Mouse (Mus musculus): ENCODE measurements around the gene Pear1. TPM values are rescaled to one million over a fixed set of nuclear protein-coding genes. Genes with fewer than 3 reads are reported as not detected.

Pear1 gene
- polyA plus RNA-seq, 1 experiment from 2014 or later, result 5.3 TPM

- Histone ChIP-seq H3K9ac (no peak overlapping the region), H3K4me2 (peak overlapping the region; percentile 44), H3K9me3 (replicated peaks) (no peaks in the 10 kb centered on the region), H3K36me3 (no peaks in the 10 kb centered on the region), H3K27me3 (peaks cover 94% of the 10 kb centered on the region), H3K4me1 (replicated peaks) (0 out of 2 replicates have a peak, but pooled peaks cover 8% of the 10 kb centered on the region), H3K4me3 (replicated peaks) (peak overlapping the region; percentile 17), H3K27ac (no peak overlapping the region)
- ATAC-seq (ENCODE audit: low read depth), result no peak
- no peak for DNase-seq
- WGBS (ENCODE audit: insufficient replicate concordance), result 4% methylated on average over 26 of the region's 26 CpGs
Observed at GRCm38 (mm10) chr3:87804038-87804677, 19.9 kb downstream of the Pear1 start.

DNA sequence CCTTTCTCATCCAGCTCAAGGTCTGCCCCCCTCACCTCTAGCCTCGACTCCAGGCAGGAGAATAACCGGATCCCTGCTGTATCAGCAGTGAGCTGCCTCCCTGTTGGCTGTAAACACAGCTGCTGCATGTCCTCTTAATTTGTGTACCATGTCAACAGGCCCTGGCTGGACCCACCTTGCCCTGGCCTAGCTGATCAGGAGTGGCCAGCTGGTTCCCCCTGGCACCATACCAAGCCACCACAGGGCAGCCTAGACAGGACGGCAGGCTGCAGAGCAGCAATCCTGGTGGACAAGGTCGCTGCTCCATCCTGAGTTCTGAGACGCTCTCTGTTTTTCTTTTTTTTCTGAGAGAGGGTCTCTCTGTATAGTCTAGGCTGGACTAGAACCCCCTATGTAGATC lies 22.4 kb downstream of the Pear1 start:
- DNase-seq, result no peak
- no peak for ATAC-seq (ENCODE audit: low read depth)
- 46% methylated on average over 5 of the region's 5 CpGs for WGBS (ENCODE audit: insufficient replicate concordance)

GRCm38 (mm10) chr3:87796736-87797334 lies 27.3 kb downstream of the Pear1 start, which contains the start of gene Insrr:
Gene Insrr (plus strand): TSS chr3:87796951.
- no peak for DNase-seq
- Histone ChIP-seq H3K4me3 (replicated peaks) (peak within 1 kb of the TSS; percentile 6; the same call in 1 of the 2 replicates), H3K27ac (no peak within 1 kb of the TSS), H3K4me2 (peak within 1 kb of the TSS; percentile 45), H3K27me3 (peaks cover 99% of the 10 kb centered on the region), H3K4me1 (replicated peaks) (peaks cover 9% of the 10 kb centered on the region), H3K36me3 (no peaks in the 10 kb centered on the region), H3K9ac (no peak within 1 kb of the TSS), H3K9me3 (replicated peaks) (no peaks in the 10 kb centered on the region)
- ATAC-seq (ENCODE audit: low read depth), result no peak
- 1% methylated on average over 29 of the region's 29 CpGs for WGBS (ENCODE audit: insufficient replicate concordance)

More for the DNA sequence above, 22.4 kb downstream of the Pear1 start:
- Histone ChIP-seq H3K36me3 (no peaks in the 10 kb centered on the region), H3K27ac (no peak overlapping the region), H3K27me3 (peaks cover 98% of the 10 kb centered on the region), H3K4me2 (no peak overlapping the region), H3K4me1 (replicated peaks) (peaks cover 8% of the 10 kb centered on the region; the same call in 1 of the 2 replicates), H3K4me3 (replicated peaks) (no peak overlapping the region), H3K9me3 (replicated peaks) (no peaks in the 10 kb centered on the region), H3K9ac (no peak overlapping the region)

DNA sequence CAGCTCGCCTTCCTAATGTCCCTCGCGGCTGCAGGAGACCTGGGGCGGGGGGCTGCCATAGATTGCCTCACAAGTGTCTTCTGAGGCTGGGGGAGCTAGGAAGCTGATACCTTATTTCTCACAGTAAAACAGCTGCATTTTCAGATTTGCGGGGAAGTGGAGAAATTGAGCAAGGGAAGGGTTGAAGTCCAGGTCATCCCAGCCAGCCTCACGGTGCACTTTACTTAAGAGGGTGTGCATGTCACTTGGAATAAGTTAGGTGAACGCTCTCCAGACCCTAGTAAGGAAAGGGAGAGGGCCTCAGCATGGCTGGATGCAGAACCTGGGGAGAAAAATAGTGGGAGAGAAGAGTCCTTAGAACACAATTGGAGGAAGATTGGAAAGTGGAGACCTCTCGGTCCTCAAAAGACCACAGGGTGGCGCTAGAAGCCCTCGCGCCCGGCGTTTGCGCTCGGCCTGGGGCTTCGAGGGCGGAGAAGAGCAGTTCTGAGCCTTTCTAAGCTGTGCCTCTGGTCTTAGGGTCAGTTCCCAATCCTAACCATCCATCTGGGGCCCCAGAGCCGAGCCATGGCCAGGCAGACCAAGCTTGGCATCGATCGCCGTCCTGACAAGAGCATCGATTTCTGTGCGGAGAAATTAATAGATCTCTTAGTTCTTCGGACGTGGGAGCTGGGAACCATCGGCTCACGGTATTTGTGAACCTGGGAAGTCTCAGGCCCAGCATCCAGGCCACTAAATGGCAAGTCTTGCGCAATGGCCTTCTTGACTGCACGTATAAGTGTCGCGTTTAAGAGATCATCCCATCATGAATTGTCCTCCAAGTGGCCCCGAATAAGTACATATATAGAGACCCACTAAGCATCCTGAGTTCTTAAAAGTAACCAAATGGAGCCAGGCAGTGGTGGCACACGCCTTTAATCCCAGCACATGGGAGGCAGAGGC lies 28.5 kb downstream of the Pear1 start:
- Histone ChIP-seq H3K36me3 (no peaks in the 10 kb centered on the region), H3K27ac (no peak overlapping the region), H3K27me3 (peaks cover 99% of the 10 kb centered on the region), H3K4me3 (replicated peaks) (peak overlapping the region; percentile 30), H3K4me1 (replicated peaks) (peaks cover 9% of the 10 kb centered on the region), H3K4me2 (peak overlapping the region; percentile 45), H3K9ac (no peak overlapping the region), H3K9me3 (replicated peaks) (no peaks in the 10 kb centered on the region)
- no peak for ATAC-seq (ENCODE audit: low read depth)
- DNase-seq, result peak; percentile 6
- WGBS (ENCODE audit: insufficient replicate concordance), result 12% methylated on average over 33 of the region's 33 CpGs

DNA sequence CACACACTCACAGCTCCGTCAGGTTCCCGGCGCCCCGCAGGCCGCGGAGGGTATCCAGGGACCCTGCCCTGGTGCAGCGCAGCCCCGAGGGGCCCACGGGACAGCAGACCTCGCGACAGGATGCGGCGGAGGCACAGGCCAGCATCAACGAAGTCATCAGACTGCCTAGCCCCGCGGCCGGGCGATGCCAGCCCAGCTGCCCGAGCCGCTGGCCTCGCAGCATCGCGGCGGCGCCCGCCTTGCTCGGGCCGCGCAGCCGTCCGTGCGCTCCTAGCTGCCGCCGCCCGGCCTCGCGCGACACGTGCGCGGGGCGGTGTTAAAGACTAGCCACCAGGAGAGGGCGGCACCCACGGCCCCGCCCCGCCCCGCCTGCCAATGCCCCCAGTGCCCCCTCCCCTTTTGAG lies 29.2 kb downstream of the Pear1 start, which contains the start of gene Ntrk1:
Ntrk1 (minus strand) TSS at position 241 of the 404 bp plus-strand sequence.
- H3K4me1 ChIP-seq (replicated peaks), result peaks cover 11% of the 10 kb centered on the region
- H3K4me3 ChIP-seq (replicated peaks), result peak within 1 kb of the TSS; percentile 30
- 4% methylated on average over 38 of the region's 47 CpGs for WGBS (ENCODE audit: insufficient replicate concordance)
- peak within 1 kb of the TSS; percentile 45 for H3K4me2 ChIP-seq
- no peak within 1 kb of the TSS for H3K9ac ChIP-seq
- no peak within 1 kb of the TSS for H3K27ac ChIP-seq
- DNase-seq (no peak), ATAC-seq (ENCODE audit: low read depth) (no peak)
- no peaks in the 10 kb centered on the region for H3K9me3 ChIP-seq (replicated peaks)
- H3K36me3 ChIP-seq, result no peaks in the 10 kb centered on the region
- peaks cover 92% of the 10 kb centered on the region for H3K27me3 ChIP-seq

GRCm38 (mm10) chr3:87789768-87790167 lies 34.3 kb downstream of the Pear1 start:
- Histone ChIP-seq H3K9ac (no peak overlapping the region), H3K27me3 (peaks cover 42% of the 10 kb centered on the region), H3K4me3 (replicated peaks) (no peak overlapping the region), H3K4me2 (no peak overlapping the region), H3K27ac (no peak overlapping the region), H3K4me1 (replicated peaks) (peaks cover 5% of the 10 kb centered on the region; the same call in 1 of the 2 replicates), H3K36me3 (no peaks in the 10 kb centered on the region), H3K9me3 (replicated peaks) (no peaks in the 10 kb centered on the region)
- 40% methylated on average over 5 of the region's 5 CpGs for WGBS (ENCODE audit: insufficient replicate concordance)
- DNase-seq (no peak), ATAC-seq (ENCODE audit: low read depth) (no peak)

GRCm38 (mm10) chr3:87789248-87789647 lies 34.9 kb downstream of the Pear1 start:
- Histone ChIP-seq H3K36me3 (no peaks in the 10 kb centered on the region), H3K9ac (no peak overlapping the region), H3K9me3 (replicated peaks) (no peaks in the 10 kb centered on the region), H3K4me2 (no peak overlapping the region), H3K27me3 (peaks cover 36% of the 10 kb centered on the region), H3K4me1 (replicated peaks) (0 out of 2 replicates have a peak, but pooled peaks cover 3% of the 10 kb centered on the region), H3K4me3 (replicated peaks) (no peak overlapping the region), H3K27ac (no peak overlapping the region)
- 29% methylated on average over 1 of the region's 1 CpGs for WGBS (ENCODE audit: insufficient replicate concordance)
- DNase-seq (no peak), ATAC-seq (ENCODE audit: low read depth) (0 out of 2 replicates have a peak, but pooled peaks have one; percentile 26)

DNA sequence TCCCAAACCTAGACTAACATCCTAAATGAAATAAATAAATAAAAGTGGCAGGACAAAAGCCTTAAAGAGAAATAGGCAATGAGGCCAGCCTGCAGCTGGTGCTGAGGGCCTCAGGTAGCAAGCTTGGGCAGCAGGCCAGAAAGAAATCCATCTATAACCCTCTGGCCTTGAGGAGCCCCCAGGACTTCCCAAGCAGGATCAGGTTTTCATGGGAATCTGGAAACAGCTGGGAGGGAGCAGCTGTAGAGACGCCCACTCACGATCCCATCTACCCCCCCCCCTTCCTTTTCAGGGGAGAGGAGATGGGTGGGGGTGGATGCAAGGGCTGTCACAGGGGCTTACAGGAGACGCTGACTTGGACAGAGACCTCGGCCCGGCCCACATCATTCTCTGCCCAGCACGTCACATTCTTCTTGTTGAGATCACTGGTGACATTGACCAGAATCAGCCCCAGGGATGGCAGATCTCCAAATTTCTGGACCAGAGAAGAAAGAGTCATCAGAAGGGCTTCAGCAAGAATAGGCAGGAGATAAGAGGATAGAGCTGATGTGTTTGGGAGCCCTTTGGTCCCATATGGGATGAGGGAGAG lies 38.4 kb downstream of the Pear1 start:
- Histone ChIP-seq H3K4me1 (replicated peaks) (0 out of 2 replicates have a peak, but pooled peaks cover 3% of the 10 kb centered on the region), H3K9ac (no peak overlapping the region), H3K9me3 (replicated peaks) (no peaks in the 10 kb centered on the region), H3K4me3 (replicated peaks) (no peak overlapping the region), H3K27me3 (peaks cover 1% of the 10 kb centered on the region; the same call in 1 of the 2 replicates), H3K27ac (no peak overlapping the region), H3K4me2 (no peak overlapping the region), H3K36me3 (no peaks in the 10 kb centered on the region)
- no peak for DNase-seq
- WGBS (ENCODE audit: insufficient replicate concordance), result 54% methylated on average over 6 of the region's 6 CpGs
- ATAC-seq (ENCODE audit: low read depth), result no peak

- H3K27me3 ChIP-seq, result peaks cover 3% of the 10 kb centered on the region; the same call in 1 of the 2 replicates
- H3K27ac ChIP-seq, result no peak overlapping the region
- H3K9ac ChIP-seq, result no peak overlapping the region
- DNase-seq, result no peak
- no peaks in the 10 kb centered on the region for H3K36me3 ChIP-seq
- H3K4me3 ChIP-seq (replicated peaks), result no peak overlapping the region
- 35% methylated on average over 5 of the region's 5 CpGs for WGBS (ENCODE audit: insufficient replicate concordance)
- H3K9me3 ChIP-seq (replicated peaks), result no peaks in the 10 kb centered on the region
- no peak for ATAC-seq (ENCODE audit: low read depth)
- 0 out of 2 replicates have a peak, but pooled peaks cover 3% of the 10 kb centered on the region for H3K4me1 ChIP-seq (replicated peaks)
- no peak overlapping the region for H3K4me2 ChIP-seq
Observed at GRCm38 (mm10) chr3:87785156-87785555, 39.0 kb downstream of the Pear1 start.

GRCm38 (mm10) chr3:87783282-87784023 lies 40.7 kb downstream of the Pear1 start:
- DNase-seq, result no peak
- no peaks in the 10 kb centered on the region for H3K36me3 ChIP-seq
- no peak overlapping the region for H3K4me3 ChIP-seq (replicated peaks)
- peaks cover 19% of the 10 kb centered on the region; the same call in 1 of the 2 replicates for H3K27me3 ChIP-seq
- no peak overlapping the region for H3K9ac ChIP-seq
- no peak for ATAC-seq (ENCODE audit: low read depth)
- H3K27ac ChIP-seq, result no peak overlapping the region
- H3K4me2 ChIP-seq, result no peak overlapping the region
- H3K9me3 ChIP-seq (replicated peaks), result no peaks in the 10 kb centered on the region
- 79% methylated on average over 25 of the region's 25 CpGs for WGBS (ENCODE audit: insufficient replicate concordance)
- no peaks in the 10 kb centered on the region for H3K4me1 ChIP-seq (replicated peaks)

All from liver, embryonic 13.5 days (tissue).